Mouse (Mus musculus): ENCODE measurements around the gene Antxr2.

- no peak for TF ChIP-seq USF1 (IDR thresholded peaks at IDR 0.05; ENCODE audit: low read depth)
- TF ChIP-seq MAX (IDR thresholded peaks at IDR 0.05), result no peak
- TF ChIP-seq CTCF (IDR thresholded peaks at IDR 0.05; ENCODE audit: control insufficient read depth, insufficient read depth, insufficient read length), result no peak
- TF ChIP-seq CEBPB (IDR thresholded peaks at IDR 0.05; ENCODE audit: low read depth), result no peak
- no peak for TF ChIP-seq MYOG (IDR thresholded peaks at IDR 0.05; ENCODE audit: control insufficient read depth, extremely low read depth, insufficient read length)
- no peak for TF ChIP-seq MYOD1 (IDR thresholded peaks at IDR 0.05; ENCODE audit: control insufficient read depth, insufficient read length, low read depth)
These were observed 123.4 kb downstream of the Antxr2 start for GRCm38 (mm10) chr5:97907482-97907881.

All from C2C12 (cell line).